Mouse (Mus musculus): ENCODE results near the gene Cd200r1. TPM values are rescaled to one million over a fixed set of nuclear protein-coding genes. Genes with fewer than 3 reads are reported as not detected.
"Not testable (repeated sequence)": the region's sequence is repeated elsewhere in the genome, so short reads cannot be mapped to it uniquely, and the experiment has no call there.

The Cd200r1 gene
- polyA plus RNA-seq, 1 experiment from 2014 or later: 2.6 TPM

GRCm38 (mm10) chr16:44767967-44768366 is 2.4 kb downstream of the Cd200r1 start:
- ATAC-seq (ENCODE audit: insufficient number of reproducible peaks, low FRiP score, low TSS enrichment, low read depth): no peak
- Histone ChIP-seq H3K9me3 (no peaks in the 10 kb centered on the region), H3K4me1 (no peaks in the 10 kb centered on the region), H3K36me3 (no peaks in the 10 kb centered on the region), H3K4me3 (no peak overlapping the region), H3K27ac (no peak overlapping the region), H3K9ac (no peak overlapping the region), H3K27me3 (no peaks in the 10 kb centered on the region), H3K4me2 (no peak overlapping the region)
- 48% methylated on average over 2 of the region's 2 CpGs for WGBS

GRCm38 (mm10) chr16:44772577-44772976 is 7.0 kb downstream of the Cd200r1 start:
- H3K9ac ChIP-seq: no peak overlapping the region
- no peaks in the 10 kb centered on the region for H3K27me3 ChIP-seq
- ATAC-seq (ENCODE audit: insufficient number of reproducible peaks, low FRiP score, low TSS enrichment, low read depth): no peak
- no peak overlapping the region for H3K4me2 ChIP-seq
- H3K36me3 ChIP-seq: no peaks in the 10 kb centered on the region
- H3K4me3 ChIP-seq: no peak overlapping the region
- no peak overlapping the region for H3K27ac ChIP-seq
- H3K4me1 ChIP-seq: no peaks in the 10 kb centered on the region
- H3K9me3 ChIP-seq: no peaks in the 10 kb centered on the region
- 65% methylated on average over 6 of the region's 6 CpGs for whole genome bisulfite sequencing

DNA sequence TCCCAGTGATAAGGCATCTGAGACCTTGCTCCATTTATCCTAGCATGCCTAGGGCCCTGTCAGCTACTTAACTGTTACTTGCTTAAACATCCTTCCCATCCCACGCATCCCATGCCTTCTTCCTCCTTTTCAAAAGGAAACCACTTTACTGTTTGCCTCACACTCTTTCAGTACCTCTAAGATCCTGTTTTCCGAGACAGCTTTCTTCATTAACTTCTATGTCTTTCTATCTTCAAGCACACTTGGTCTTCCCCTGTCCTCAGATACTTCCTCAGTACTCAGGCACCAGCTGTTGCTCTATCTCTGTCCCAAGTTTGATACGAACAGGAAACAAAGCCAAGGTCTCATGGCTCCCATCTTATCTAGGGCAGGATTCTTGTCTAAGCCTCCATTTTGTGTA is 8.1 kb downstream of the Cd200r1 start:
- H3K4me2 ChIP-seq: no peak overlapping the region
- no peaks in the 10 kb centered on the region for H3K36me3 ChIP-seq
- H3K27me3 ChIP-seq: no peaks in the 10 kb centered on the region
- no peak overlapping the region for H3K9ac ChIP-seq
- H3K4me1 ChIP-seq: no peaks in the 10 kb centered on the region
- H3K4me3 ChIP-seq: no peak overlapping the region
- ATAC-seq (ENCODE audit: insufficient number of reproducible peaks, low FRiP score, low TSS enrichment, low read depth): no peak
- no peak overlapping the region for H3K27ac ChIP-seq
- 82% methylated on average over 3 of the region's 3 CpGs for whole genome bisulfite sequencing
- H3K9me3 ChIP-seq: no peaks in the 10 kb centered on the region

GRCm38 (mm10) chr16:44774201-44774600 is 8.7 kb downstream of the Cd200r1 start:
- WGBS: 84% methylated on average over 6 of the region's 6 CpGs
- Histone ChIP-seq H3K9ac (no peak overlapping the region), H3K27ac (no peak overlapping the region), H3K4me1 (no peaks in the 10 kb centered on the region), H3K27me3 (no peaks in the 10 kb centered on the region), H3K9me3 (no peaks in the 10 kb centered on the region), H3K4me2 (no peak overlapping the region), H3K36me3 (no peaks in the 10 kb centered on the region), H3K4me3 (no peak overlapping the region)
- ATAC-seq (ENCODE audit: insufficient number of reproducible peaks, low FRiP score, low TSS enrichment, low read depth): no peak

- no peak for ATAC-seq (ENCODE audit: insufficient number of reproducible peaks, low FRiP score, low TSS enrichment, low read depth)
- Histone ChIP-seq H3K27me3 (no peaks in the 10 kb centered on the region), H3K9ac (no peak overlapping the region), H3K4me1 (no peaks in the 10 kb centered on the region), H3K9me3 (no peaks in the 10 kb centered on the region), H3K4me2 (no peak overlapping the region), H3K36me3 (no peaks in the 10 kb centered on the region), H3K4me3 (no peak overlapping the region), H3K27ac (no peak overlapping the region)
- 60% methylated on average over 17 of the region's 17 CpGs for WGBS
Observed at GRCm38 (mm10) chr16:44778538-44779147, 13.1 kb downstream of the Cd200r1 start.

DNA sequence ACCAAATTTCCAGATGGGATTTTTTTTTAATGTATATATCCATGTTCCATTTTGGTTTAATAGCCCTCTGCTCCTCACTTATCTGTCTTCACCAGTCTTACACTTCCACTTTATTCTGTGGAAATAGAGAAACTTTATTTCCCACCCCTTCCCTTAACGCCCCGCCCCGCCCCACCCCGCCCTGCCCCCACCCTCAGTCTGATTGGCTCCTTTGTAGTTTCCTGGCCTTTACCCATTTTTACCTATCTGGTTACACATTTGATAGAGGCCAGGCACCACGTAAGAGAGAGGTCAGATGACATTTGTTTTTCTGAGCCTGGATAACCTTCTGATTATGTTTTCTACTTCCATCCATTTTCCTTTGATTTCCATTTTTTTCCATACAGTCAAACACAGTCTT is 14.0 kb downstream of the Cd200r1 start:
- H3K9ac ChIP-seq: no peak overlapping the region
- H3K4me2 ChIP-seq: no peak overlapping the region
- no peaks in the 10 kb centered on the region for H3K4me1 ChIP-seq
- no peaks in the 10 kb centered on the region for H3K9me3 ChIP-seq
- no peaks in the 10 kb centered on the region for H3K36me3 ChIP-seq
- no peak overlapping the region for H3K27ac ChIP-seq
- WGBS: 87% methylated on average over 5 of the region's 5 CpGs
- H3K27me3 ChIP-seq: no peaks in the 10 kb centered on the region
- H3K4me3 ChIP-seq: no peak overlapping the region
- no peak for ATAC-seq (ENCODE audit: insufficient number of reproducible peaks, low FRiP score, low TSS enrichment, low read depth)

GRCm38 (mm10) chr16:44780751-44781150 is 15.2 kb downstream of the Cd200r1 start:
- ATAC-seq (ENCODE audit: insufficient number of reproducible peaks, low FRiP score, low TSS enrichment, low read depth): no peak
- H3K9ac ChIP-seq: no peak overlapping the region
- WGBS: 66% methylated on average over 4 of the region's 4 CpGs
- no peaks in the 10 kb centered on the region for H3K9me3 ChIP-seq
- H3K4me1 ChIP-seq: no peaks in the 10 kb centered on the region
- H3K27me3 ChIP-seq: no peaks in the 10 kb centered on the region
- H3K4me2 ChIP-seq: no peak overlapping the region
- no peaks in the 10 kb centered on the region for H3K36me3 ChIP-seq
- H3K27ac ChIP-seq: no peak overlapping the region
- no peak overlapping the region for H3K4me3 ChIP-seq

- ATAC-seq (ENCODE audit: insufficient number of reproducible peaks, low FRiP score, low TSS enrichment, low read depth): no peak
- H3K27ac ChIP-seq: no peak overlapping the region
- H3K4me3 ChIP-seq: no peak overlapping the region
- WGBS: 90% methylated on average over 1 of the region's 1 CpGs
- no peak overlapping the region for H3K9ac ChIP-seq
- no peaks in the 10 kb centered on the region for H3K27me3 ChIP-seq
- H3K9me3 ChIP-seq: no peaks in the 10 kb centered on the region
- no peak overlapping the region for H3K4me2 ChIP-seq
- H3K36me3 ChIP-seq: no peaks in the 10 kb centered on the region
- H3K4me1 ChIP-seq: no peaks in the 10 kb centered on the region
Observed at GRCm38 (mm10) chr16:44786934-44787333, 21.4 kb downstream of the Cd200r1 start.

DNA sequence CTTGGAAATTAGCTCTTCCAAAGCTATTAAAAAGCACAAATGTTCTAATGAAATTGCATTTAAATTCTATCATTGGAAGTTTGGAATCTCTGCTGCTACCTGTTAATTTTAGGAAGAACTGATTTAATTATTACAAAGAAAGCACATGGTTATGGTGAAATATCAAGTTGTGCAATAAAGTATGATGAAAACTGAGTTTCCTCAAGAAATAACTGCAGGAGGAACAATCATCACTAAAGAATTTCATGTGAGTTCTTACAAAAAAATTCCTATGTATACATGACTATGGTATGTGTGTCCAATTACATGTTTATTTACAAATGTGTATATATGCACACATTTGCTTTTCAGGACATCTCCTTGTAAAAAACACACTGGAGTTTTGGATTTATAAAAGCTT is 28.9 kb downstream of the Cd200r1 start:
- no peaks in the 10 kb centered on the region for H3K36me3 ChIP-seq
- no peaks in the 10 kb centered on the region for H3K27me3 ChIP-seq
- H3K9ac ChIP-seq: no peak overlapping the region
- no peak overlapping the region for H3K4me3 ChIP-seq
- H3K4me1 ChIP-seq: no peaks in the 10 kb centered on the region
- ATAC-seq (ENCODE audit: insufficient number of reproducible peaks, low FRiP score, low TSS enrichment, low read depth): no peak
- H3K27ac ChIP-seq: no peak overlapping the region
- H3K4me2 ChIP-seq: no peak overlapping the region
- H3K9me3 ChIP-seq: no peaks in the 10 kb centered on the region

- no peak for ATAC-seq (ENCODE audit: insufficient number of reproducible peaks, low FRiP score, low TSS enrichment, low read depth)
- Histone ChIP-seq H3K27ac (no peak overlapping the region), H3K9ac (no peak overlapping the region)
Observed at GRCm38 (mm10) chr16:44805976-44806375, 40.4 kb downstream of the Cd200r1 start.

DNA sequence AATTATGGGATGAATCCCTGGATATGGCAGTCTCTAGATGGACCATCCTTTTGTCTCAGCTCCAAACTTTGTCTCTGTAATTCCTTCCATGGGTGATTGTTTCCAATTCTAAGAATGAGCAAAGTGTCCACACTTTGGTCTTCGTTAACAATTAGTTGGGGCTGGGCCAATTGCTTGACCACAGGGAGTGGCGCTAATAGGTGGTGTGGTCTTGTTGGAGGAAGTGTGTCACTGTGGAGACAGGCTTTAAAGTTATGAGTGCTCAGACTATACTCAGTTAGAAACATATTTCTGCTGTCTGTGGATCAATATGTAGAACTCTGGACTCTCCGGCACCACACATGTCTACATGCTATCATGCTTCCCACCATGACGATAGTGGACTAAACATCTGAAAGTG is 44.7 kb downstream of the Cd200r1 start:
- H3K4me3 ChIP-seq; H3K9me3 ChIP-seq; ATAC-seq (ENCODE audit: insufficient number of reproducible peaks, low FRiP score, low TSS enrichment, low read depth); H3K9ac ChIP-seq; H3K4me2 ChIP-seq; H3K27me3 ChIP-seq; H3K36me3 ChIP-seq; H3K4me1 ChIP-seq; H3K27ac ChIP-seq: not testable (repeated sequence)
- WGBS: 93% methylated on average over 4 of the region's 4 CpGs

More at GRCm38 (mm10) chr16:44805976-44806375, 40.4 kb downstream of the Cd200r1 start:
- Histone ChIP-seq H3K9me3 (no peaks in the 10 kb centered on the region), H3K27me3 (no peaks in the 10 kb centered on the region), H3K36me3 (no peaks in the 10 kb centered on the region), H3K4me3 (no peak overlapping the region), H3K4me2 (no peak overlapping the region), H3K4me1 (no peaks in the 10 kb centered on the region)

DNA sequence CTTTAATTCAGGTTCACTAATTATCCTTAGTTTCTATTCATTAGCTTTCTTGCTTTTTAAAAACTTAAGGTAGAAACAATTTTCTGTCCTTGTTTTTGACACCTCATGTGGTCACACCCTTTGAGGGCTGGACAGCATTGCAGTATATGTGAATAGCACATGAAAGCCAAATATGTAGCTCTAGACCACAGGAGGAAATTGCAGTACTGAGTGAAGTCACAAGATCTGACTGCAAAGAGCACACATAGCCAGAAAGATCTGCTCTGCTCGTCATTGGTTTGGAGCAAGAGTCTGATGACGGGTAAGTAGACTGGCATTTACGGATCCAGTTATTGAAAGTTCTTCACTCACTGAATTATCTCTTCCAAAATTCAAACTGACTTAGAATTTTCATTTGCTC is 46.0 kb downstream of the Cd200r1 start, which contains the start of gene Cd200r4:
Gene Cd200r4, plus strand, starts transcription at position 190 of the 400 bp plus-strand sequence.
- ATAC-seq (ENCODE audit: insufficient number of reproducible peaks, low FRiP score, low TSS enrichment, low read depth): no peak
- H3K36me3 ChIP-seq: no peaks in the 10 kb centered on the region
- WGBS: 75% methylated on average over 3 of the region's 3 CpGs
- H3K4me1 ChIP-seq: no peaks in the 10 kb centered on the region
- H3K27me3 ChIP-seq: no peaks in the 10 kb centered on the region
- H3K9me3 ChIP-seq: no peaks in the 10 kb centered on the region
- H3K4me2 ChIP-seq: no peak within 1 kb of the TSS
- no peak within 1 kb of the TSS for H3K9ac ChIP-seq
- no peak within 1 kb of the TSS for H3K27ac ChIP-seq
- H3K4me3 ChIP-seq: no peak within 1 kb of the TSS

DNA sequence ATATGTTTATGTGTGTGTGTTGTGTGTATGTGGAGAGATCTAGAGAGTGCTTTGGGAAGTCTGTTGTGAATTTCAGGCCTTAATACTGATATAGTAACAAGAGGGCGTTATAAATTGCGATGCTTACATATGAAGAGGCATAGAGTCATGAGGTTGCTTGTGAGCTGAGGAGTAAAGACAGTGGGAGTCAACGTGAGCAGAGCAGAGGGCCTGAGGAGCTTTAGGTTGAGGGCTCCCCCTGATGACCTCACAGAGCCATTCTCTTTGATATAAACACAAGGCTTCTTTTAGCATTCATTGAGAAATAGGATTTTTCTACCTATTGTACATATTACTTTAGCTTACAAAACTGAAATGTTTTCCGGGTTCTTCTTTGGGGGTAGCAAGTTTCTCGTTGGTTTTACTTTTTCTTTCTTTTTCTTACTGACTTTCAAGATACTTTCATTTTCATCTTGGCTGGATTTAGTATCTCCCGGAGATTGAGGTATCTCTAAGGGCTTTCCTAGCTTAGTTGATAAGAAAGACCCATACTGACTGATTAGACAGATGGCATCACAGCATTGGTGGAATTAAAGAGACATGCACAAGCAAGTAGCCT is 47.0 kb downstream of the Cd200r1 start:
- no peaks in the 10 kb centered on the region for H3K4me1 ChIP-seq
- WGBS: 83% methylated on average over 6 of the region's 6 CpGs
- ATAC-seq (ENCODE audit: insufficient number of reproducible peaks, low FRiP score, low TSS enrichment, low read depth): no peak
- no peak overlapping the region for H3K9ac ChIP-seq
- H3K9me3 ChIP-seq: no peaks in the 10 kb centered on the region
- H3K4me2 ChIP-seq: no peak overlapping the region
- H3K4me3 ChIP-seq: no peak overlapping the region
- no peak overlapping the region for H3K27ac ChIP-seq
- no peaks in the 10 kb centered on the region for H3K36me3 ChIP-seq
- no peaks in the 10 kb centered on the region for H3K27me3 ChIP-seq

Measured in limb, embryonic 15.5 days (tissue).